In genomic region chr17:87446767-87447611, GRCm38 (mm10) we compare ENCODE assay signal across 7 mouse cellular contexts. TPM values are rescaled to one million over a fixed set of nuclear protein-coding genes. Genes with fewer than 3 reads are reported as not detected.
DNase-seq lines count a peak whose midpoint lies in the region; ATAC-seq and TF ChIP-seq lines count a peak whose summit lies in the region.

Gene Calm2, minus strand, starts transcription at chr17:87446935.

- H3K4me2 ChIP-seq in intestine, postnatal 0 days (replicated peaks; ENCODE audit: low read depth), result peak within 1 kb of the TSS; percentile 72
- H3K4me2 ChIP-seq in midbrain, embryonic 12.5 days (replicated peaks), result peak within 1 kb of the TSS; percentile 85

- peaks cover 39% of the 10 kb centered on the region for H3K4me1 ChIP-seq in embryonic facial prominence, embryonic 10.5 days
- H3K4me1 ChIP-seq in intestine, postnatal 0 days (replicated peaks; ENCODE audit: control insufficient read depth, insufficient read depth, low read length), result 0 out of 2 replicates have a peak, but pooled peaks cover 10% of the 10 kb centered on the region
- peaks cover 34% of the 10 kb centered on the region for H3K4me1 ChIP-seq in midbrain, embryonic 12.5 days
- H3K4me1 ChIP-seq in small intestine, adult 2 months (ENCODE audit: control insufficient read depth, insufficient read depth, insufficient read length, low read length), result peaks cover 8% of the 10 kb centered on the region

- peak; percentile 70 for TF ChIP-seq CTCF in intestine, postnatal 0 days (IDR thresholded peaks at IDR 0.05; ENCODE audit: low read depth)
- no peak for TF ChIP-seq CTCF in small intestine, adult 2 months (IDR thresholded peaks at IDR 0.05; ENCODE audit: extremely low read depth, insufficient read length, insufficient replicate concordance, low read depth, low read length)

- H3K9ac ChIP-seq in intestine, postnatal 0 days (ENCODE audit: low read depth, low read length), result peak within 1 kb of the TSS; percentile 97
- H3K9ac ChIP-seq in midbrain, embryonic 12.5 days (replicated peaks), result peak within 1 kb of the TSS; percentile 99

- peak; percentile 99 for DNase-seq in adrenal gland, postnatal 10 days
- DNase-seq in embryonic facial prominence, embryonic 10.5 days (ENCODE audit: low spot score), result peak; percentile 97
- no peak for DNase-seq in gonadal fat pad, adult 2 months (ENCODE audit: low read depth)
- DNase-seq in left cerebral cortex, postnatal 4 days, result peak; percentile 99

- no peaks in the 10 kb centered on the region for H3K9me3 ChIP-seq in embryonic facial prominence, embryonic 10.5 days
- H3K9me3 ChIP-seq in intestine, postnatal 0 days (ENCODE audit: control insufficient read depth), result no peaks in the 10 kb centered on the region
- no peaks in the 10 kb centered on the region for H3K9me3 ChIP-seq in midbrain, embryonic 12.5 days

- H3K27me3 ChIP-seq in embryonic facial prominence, embryonic 10.5 days (replicated peaks; ENCODE audit: low read depth, poor library complexity, severe bottlenecking), result 0 out of 2 replicates have a peak, but pooled peaks cover 7% of the 10 kb centered on the region
- no peaks in the 10 kb centered on the region for H3K27me3 ChIP-seq in intestine, postnatal 0 days (replicated peaks; ENCODE audit: control insufficient read depth, insufficient read depth, low read length)
- H3K27me3 ChIP-seq in midbrain, embryonic 12.5 days, result no peaks in the 10 kb centered on the region
- no peaks in the 10 kb centered on the region for H3K27me3 ChIP-seq in small intestine, adult 2 months (ENCODE audit: control insufficient read depth, insufficient read depth, low read length)

- peaks cover 23% of the 10 kb centered on the region for H3K36me3 ChIP-seq in embryonic facial prominence, embryonic 10.5 days (replicated peaks)
- no peaks in the 10 kb centered on the region for H3K36me3 ChIP-seq in intestine, postnatal 0 days (ENCODE audit: control insufficient read depth, insufficient read depth)
- H3K36me3 ChIP-seq in midbrain, embryonic 12.5 days, result no peaks in the 10 kb centered on the region
- H3K36me3 ChIP-seq in small intestine, adult 2 months (ENCODE audit: control insufficient read depth, insufficient read depth, low read length), result no peaks in the 10 kb centered on the region

- peak within 1 kb of the TSS; percentile 100 for H3K27ac ChIP-seq in embryonic facial prominence, embryonic 10.5 days (replicated peaks)
- peak within 1 kb of the TSS; percentile 95 for H3K27ac ChIP-seq in intestine, postnatal 0 days (ENCODE audit: low read depth, low read length)
- H3K27ac ChIP-seq in midbrain, embryonic 12.5 days (replicated peaks), result peak within 1 kb of the TSS; percentile 99
- H3K27ac ChIP-seq in small intestine, adult 2 months (ENCODE audit: insufficient read depth, low read depth, low read length), result peak within 1 kb of the TSS; percentile 86

- peak; percentile 100 for TF ChIP-seq POLR2A in small intestine, adult 2 months (IDR thresholded peaks at IDR 0.05; ENCODE audit: low read depth, low read length)

- intact Hi-C loops in left cerebral cortex, postnatal 4 days (cut with DNase I), result loop anchor here (2.0 to 5.0 kb wide), 3 partner anchors 84 to 130 kb away; no protein-coding TSS in a partner anchor

- peak within 1 kb of the TSS; percentile 92 for H3K4me3 ChIP-seq in embryonic facial prominence, embryonic 10.5 days
- H3K4me3 ChIP-seq in intestine, postnatal 0 days (ENCODE audit: low read depth, low read length), result peak within 1 kb of the TSS; percentile 99
- peak within 1 kb of the TSS; percentile 95 for H3K4me3 ChIP-seq in midbrain, embryonic 12.5 days
- H3K4me3 ChIP-seq in small intestine, adult 2 months (ENCODE audit: low read depth, low read length), result peak within 1 kb of the TSS; percentile 98

- under 1% methylated on average over 69 of the region's 69 CpGs for WGBS in embryonic facial prominence, embryonic 10.5 days
- under 1% methylated on average over 67 of the region's 69 CpGs for WGBS in intestine, postnatal 0 days
- under 1% methylated on average over 67 of the region's 69 CpGs for WGBS in midbrain, embryonic 12.5 days
- under 1% methylated on average over 69 of the region's 69 CpGs for WGBS in small intestine, adult 2 months

- ATAC-seq in intestine, postnatal 0 days, result peak; percentile 92
- peak; percentile 92 for ATAC-seq in midbrain, embryonic 12.5 days (ENCODE audit: low FRiP score, low read depth)

RNA-seq across cellular contexts. Expression of gene Calm2, which starts in this region (rescaled TPM):
- 100 to 1,000 TPM; 380 to 407 TPM for total RNA-seq in adrenal gland, postnatal 10 days (2021)
- polyA plus RNA-seq in embryonic facial prominence, embryonic 10.5 days (2016; fragmentation: Nextera tagmentation; extraction: Ambion mirVana), result 1,075 and 1,119 TPM in 2 replicates
- 68.5 and 101 TPM in 2 replicates for polyA plus RNA-seq in gonadal fat pad, adult 2 months (2012; rRNA removed)
- 756 and 774 TPM in 2 replicates for polyA plus RNA-seq in intestine, postnatal 0 days (2015; fragmentation: Nextera tagmentation; extraction: Ambion mirVana)
- 1,000 to 10,000 TPM; 1,837 to 1,937 TPM for total RNA-seq in left cerebral cortex, postnatal 4 days (2021)
- polyA plus RNA-seq in midbrain, embryonic 12.5 days (2016; fragmentation: Nextera tagmentation; extraction: Ambion mirVana), result 1,064 and 1,134 TPM in 2 replicates
- polyA plus RNA-seq in small intestine, adult 2 months (2012; rRNA removed), result 7.3 and 22.8 TPM in 2 replicates

Comparison
In these comparisons a context has a peak if more than half of its experiments do, and no peak if none do; other contexts are left out.
1. RNA of gene Calm2 (total RNA-seq): 1,837 to 1,937 TPM in left cerebral cortex, postnatal 4 days; 380 to 407 TPM in adrenal gland, postnatal 10 days; every median in the first group is over 4 times any median in the second.
2. Peak in every context shown above with its lines, with median percentiles within 50 percentile points of each other: H3K27ac ChIP-seq and H3K4me3 ChIP-seq.